ENCODE assay signal across 20 mouse cellular contexts in the genomic region with DNA sequence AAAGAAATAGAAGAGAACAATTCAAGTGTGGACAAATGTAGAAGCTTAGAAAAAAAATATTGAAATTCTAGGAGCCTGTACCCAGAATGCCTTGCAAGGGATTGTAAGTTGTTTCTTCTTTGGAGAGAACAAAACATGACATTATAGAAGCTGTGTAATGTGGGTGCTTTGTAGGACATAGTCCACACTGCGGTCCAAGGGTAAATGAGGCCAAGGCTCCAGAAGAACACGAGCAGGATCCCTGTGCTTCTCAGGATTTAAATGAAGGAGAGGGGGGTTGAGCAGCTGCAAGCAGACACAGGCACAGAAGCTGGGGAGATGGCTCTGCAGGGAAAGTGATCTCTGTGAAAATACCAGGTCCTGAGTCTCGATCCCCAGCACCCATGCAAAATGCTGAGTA.
"Had no signal": no experiment of that assay in that cellular context is flagged by ENCODE, and none has a peak within 500 bp of the region (broad histone marks: within the 10 kb centered on the region; RNA-seq: fewer than 3 reads in every experiment).

No protein-coding gene starts in this region.

- H3K4me3 ChIP-seq: left cerebral cortex, adult 2 months; limb, embryonic 12.5 days; limb, embryonic 15.5 days; midbrain, embryonic 12.5 days; midbrain, embryonic 15.5 days; neural tube, embryonic 12.5 days; neural tube, embryonic 15.5 days had no signal

- H3K4me2 ChIP-seq: limb, embryonic 12.5 days; limb, embryonic 15.5 days; liver, embryonic 11.5 days; lung, embryonic 14.5 days; midbrain, embryonic 12.5 days; midbrain, embryonic 15.5 days; neural tube, embryonic 12.5 days; neural tube, embryonic 15.5 days had no signal

- ATAC-seq: intestine, postnatal 0 days; liver, postnatal 0 days; lung, postnatal 0 days; midbrain, embryonic 15.5 days had no signal

- H3K9me3 ChIP-seq: limb, embryonic 12.5 days; limb, embryonic 15.5 days; midbrain, embryonic 12.5 days; midbrain, embryonic 15.5 days; neural tube, embryonic 12.5 days; neural tube, embryonic 15.5 days had no signal

- H3K9ac ChIP-seq: limb, embryonic 12.5 days; limb, embryonic 15.5 days; liver, embryonic 14.5 days; liver, postnatal 0 days; lung, embryonic 14.5 days; midbrain, embryonic 12.5 days; midbrain, embryonic 15.5 days; neural tube, embryonic 12.5 days; neural tube, embryonic 15.5 days had no signal

- H3K27me3 ChIP-seq: limb, embryonic 15.5 days; midbrain, embryonic 12.5 days; midbrain, embryonic 15.5 days; neural tube, embryonic 12.5 days; neural tube, embryonic 15.5 days had no signal

- H3K36me3 ChIP-seq: limb, embryonic 12.5 days; limb, embryonic 15.5 days; midbrain, embryonic 12.5 days; midbrain, embryonic 15.5 days; neural tube, embryonic 12.5 days; neural tube, embryonic 15.5 days had no signal

- H3K27ac ChIP-seq: left cerebral cortex, adult 2 months; limb, embryonic 12.5 days; limb, embryonic 15.5 days; liver, embryonic 14.5 days; macrophage; midbrain, embryonic 12.5 days; midbrain, embryonic 15.5 days; neural tube, embryonic 12.5 days; neural tube, embryonic 15.5 days had no signal

- DNase-seq: layer of hippocampus, postnatal 36 days; liver, postnatal 0 days; lung, embryonic 14.5 days; right cerebral cortex, adult 18-20 months; right cerebral cortex, postnatal 14 days; right cerebral cortex, postnatal 4 days; thymus, adult 18-20 months; thymus, postnatal 36 days had no signal

- H3K4me1 ChIP-seq: limb, embryonic 12.5 days; midbrain, embryonic 12.5 days; midbrain, embryonic 15.5 days; neural tube, embryonic 12.5 days; neural tube, embryonic 15.5 days had no signal
